Mouse (Mus musculus): ENCODE results near the gene Exoc4.

Exoc4 gene

GRCm38 (mm10) chr6:33832978-33833377 lies 584.1 kb downstream of the Exoc4 start:
- in situ Hi-C loops (cut with MboI; ENCODE audit: unreplicated experiment in 2 of 2) = no loop called here

GRCm38 (mm10) chr6:33836048-33836780 lies 587.3 kb downstream of the Exoc4 start:
- in situ Hi-C loops (cut with MboI; ENCODE audit: unreplicated experiment in 2 of 2) = no loop called here

GRCm38 (mm10) chr6:33842901-33843300 lies 594.0 kb downstream of the Exoc4 start:
- in situ Hi-C loops (cut with MboI; ENCODE audit: unreplicated experiment in 2 of 2) = no loop called here

GRCm38 (mm10) chr6:33859049-33859448 lies 610.2 kb downstream of the Exoc4 start:
- in situ Hi-C loops (cut with MboI; ENCODE audit: unreplicated experiment in 2 of 2) = no loop called here

- in situ Hi-C loops (cut with MboI; ENCODE audit: unreplicated experiment in 2 of 2) = no loop called here
Measured at GRCm38 (mm10) chr6:33865752-33866151, 616.9 kb downstream of the Exoc4 start.

- in situ Hi-C loops (cut with MboI; ENCODE audit: unreplicated experiment in 2 of 2) = no loop called here
Measured at GRCm38 (mm10) chr6:33866901-33867580, 618.2 kb downstream of the Exoc4 start.

- in situ Hi-C loops (cut with MboI; ENCODE audit: unreplicated experiment in 2 of 2) = no loop called here
Measured at GRCm38 (mm10) chr6:33869251-33869650, 620.4 kb downstream of the Exoc4 start.

GRCm38 (mm10) chr6:33870468-33871142 lies 621.7 kb downstream of the Exoc4 start:
- in situ Hi-C loops (cut with MboI; ENCODE audit: unreplicated experiment in 2 of 2) = no loop called here

- in situ Hi-C loops (cut with MboI; ENCODE audit: unreplicated experiment in 2 of 2) = no loop called here
Measured at GRCm38 (mm10) chr6:33871286-33871685, 622.4 kb downstream of the Exoc4 start.

GRCm38 (mm10) chr6:33872192-33872591 lies 623.3 kb downstream of the Exoc4 start:
- in situ Hi-C loops (cut with MboI; ENCODE audit: unreplicated experiment in 2 of 2) = no loop called here

- in situ Hi-C loops (cut with MboI; ENCODE audit: unreplicated experiment in 2 of 2) = no loop called here
Measured at GRCm38 (mm10) chr6:33873000-33873399, 624.1 kb downstream of the Exoc4 start.

GRCm38 (mm10) chr6:33874291-33875014 lies 625.6 kb downstream of the Exoc4 start:
- in situ Hi-C loops (cut with MboI; ENCODE audit: unreplicated experiment in 2 of 2) = no loop called here

GRCm38 (mm10) chr6:33884141-33884683 lies 635.3 kb downstream of the Exoc4 start:
- in situ Hi-C loops (cut with MboI; ENCODE audit: unreplicated experiment in 2 of 2) = no loop called here

GRCm38 (mm10) chr6:33886941-33887340 lies 638.1 kb downstream of the Exoc4 start:
- in situ Hi-C loops (cut with MboI; ENCODE audit: unreplicated experiment in 2 of 2) = no loop called here

GRCm38 (mm10) chr6:33890926-33891325 lies 642.0 kb downstream of the Exoc4 start:
- in situ Hi-C loops (cut with MboI; ENCODE audit: unreplicated experiment in 2 of 2) = no loop called here

GRCm38 (mm10) chr6:33892142-33892541 lies 643.3 kb downstream of the Exoc4 start:
- in situ Hi-C loops (cut with MboI; ENCODE audit: unreplicated experiment in 2 of 2) = no loop called here

- in situ Hi-C loops (cut with MboI; ENCODE audit: unreplicated experiment in 2 of 2) = no loop called here
Measured at GRCm38 (mm10) chr6:33899973-33900372, 651.1 kb downstream of the Exoc4 start.

- in situ Hi-C loops (cut with MboI; ENCODE audit: unreplicated experiment in 2 of 2) = no loop called here
Measured at GRCm38 (mm10) chr6:33900615-33901014, 651.7 kb downstream of the Exoc4 start.

GRCm38 (mm10) chr6:33905099-33905498 lies 656.2 kb downstream of the Exoc4 start:
- in situ Hi-C loops (cut with MboI; ENCODE audit: unreplicated experiment in 2 of 2) = no loop called here

GRCm38 (mm10) chr6:33910671-33911070 lies 661.8 kb downstream of the Exoc4 start:
- in situ Hi-C loops (cut with MboI; ENCODE audit: unreplicated experiment in 2 of 2) = no loop called here

GRCm38 (mm10) chr6:33913072-33913471 lies 664.2 kb downstream of the Exoc4 start:
- in situ Hi-C loops (cut with MboI; ENCODE audit: unreplicated experiment in 2 of 2) = no loop called here

All from v-Abl transformed pro-B cells (cell line).